In the genomic region with DNA sequence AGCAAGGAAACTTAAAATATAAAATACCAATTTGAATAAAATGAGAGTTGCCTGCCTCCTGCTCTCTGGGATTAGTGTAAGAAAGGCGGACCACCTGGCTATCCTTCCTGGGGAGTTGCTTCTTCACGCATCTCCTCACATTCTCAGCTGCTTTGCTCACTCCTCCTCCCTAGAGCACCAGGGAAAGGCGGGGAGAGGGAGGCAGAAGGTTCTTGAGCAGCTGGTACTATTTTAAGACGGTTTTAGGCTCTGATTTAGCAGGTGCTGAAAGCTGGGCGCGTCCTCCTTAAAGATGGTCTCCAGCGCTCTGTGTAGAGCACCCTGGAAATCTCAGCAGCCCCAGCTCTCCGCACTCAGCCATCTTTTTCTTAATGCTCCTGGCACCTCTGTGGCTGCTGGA, we compare ENCODE assay signal across 20 mouse cellular contexts. TPM values are rescaled to one million over a fixed set of nuclear protein-coding genes. Genes with fewer than 3 reads are reported as not detected.
A peak's percentile ranks its signal among the peaks of the same experiment; 100 is the strongest.
DNase-seq lines count a peak whose midpoint lies in the region; ATAC-seq and TF ChIP-seq lines count a peak whose summit lies in the region.
"Had no signal": no experiment of that assay in that cellular context is flagged by ENCODE, and none has a peak within 500 bp of the region (broad histone marks: within the 10 kb centered on the region; RNA-seq: fewer than 3 reads in every experiment).

No protein-coding gene starts in this region.

- H3K9ac ChIP-seq in limb, embryonic 14.5 days (ENCODE audit: low read depth, low read length, severe bottlenecking): no peak overlapping the region
- H3K9ac ChIP-seq in midbrain, embryonic 16.5 days (ENCODE audit: low read depth, low read length): no peak overlapping the region
- H3K9ac ChIP-seq in liver, embryonic 11.5 days (ENCODE audit: low read depth, low read length): no peak overlapping the region
- H3K9ac ChIP-seq: forebrain, embryonic 15.5 days; hindbrain, embryonic 12.5 days; intestine, embryonic 15.5 days; neural tube, embryonic 13.5 days had no signal

- no peak for DNase-seq in frontal cortex, postnatal 10 days (ENCODE audit: low spot score in 2 of 2)
- peak; percentile 4 for DNase-seq in limb, embryonic 14.5 days (ENCODE audit: low spot score)
- DNase-seq in limb, embryonic 10.5 days (ENCODE audit: low spot score): no peak
- peak; percentile 38 to 56 for DNase-seq in gastrocnemius, adult 8-10 months (ENCODE audit: low spot score in 2 of 2)
- peak; percentile 26 for DNase-seq in telencephalon, adult 2 months (ENCODE audit: low read depth, low spot score)
- no peak for DNase-seq in liver, embryonic 11.5 days (ENCODE audit: low spot score)
- DNase-seq: adrenal gland, postnatal 36 days; cerebellum, postnatal 10 days; liver; lung, adult 18-20 months; lung, postnatal 36 days; thymus, postnatal 36 days had no signal

- peak; percentile 70 for ATAC-seq in frontal cortex, adult (ENCODE audit: low TSS enrichment)
- ATAC-seq in limb, embryonic 14.5 days (ENCODE audit: low FRiP score, low read depth): peak; percentile 26; the same call in 1 of the 2 replicates
- ATAC-seq in midbrain, embryonic 16.5 days: no peak
- no peak for ATAC-seq in liver, embryonic 11.5 days (replicated peaks; ENCODE audit: low FRiP score)
- ATAC-seq: forebrain, embryonic 15.5 days; intestine, embryonic 15.5 days had no signal

- no peak overlapping the region for H3K4me2 ChIP-seq in limb, embryonic 14.5 days (replicated peaks; ENCODE audit: low read depth, low read length, severe bottlenecking)
- H3K4me2 ChIP-seq in midbrain, embryonic 16.5 days (ENCODE audit: low read length): no peak overlapping the region
- H3K4me2 ChIP-seq in liver, embryonic 11.5 days: no peak overlapping the region
- H3K4me2 ChIP-seq: forebrain, embryonic 15.5 days; hindbrain, embryonic 12.5 days; intestine, embryonic 15.5 days; neural tube, embryonic 13.5 days had no signal

- H3K36me3 ChIP-seq in limb, embryonic 14.5 days (ENCODE audit: control insufficient read depth, insufficient read depth, low read length): no peaks in the 10 kb centered on the region
- H3K36me3 ChIP-seq in limb, embryonic 10.5 days: no peaks in the 10 kb centered on the region
- no peaks in the 10 kb centered on the region for H3K36me3 ChIP-seq in midbrain, embryonic 16.5 days (ENCODE audit: control insufficient read depth, insufficient read depth, low read length)
- H3K36me3 ChIP-seq in liver, embryonic 11.5 days (ENCODE audit: control insufficient read depth, insufficient read depth, low read length): no peaks in the 10 kb centered on the region
- H3K36me3 ChIP-seq: forebrain, embryonic 15.5 days; hindbrain, embryonic 12.5 days; intestine, embryonic 15.5 days; midbrain, embryonic 10.5 days; neural tube, embryonic 13.5 days had no signal

- no peak overlapping the region for H3K27ac ChIP-seq in limb, embryonic 14.5 days (replicated peaks; ENCODE audit: low read depth, low read length)
- H3K27ac ChIP-seq in limb, embryonic 10.5 days: no peak overlapping the region
- no peak overlapping the region for H3K27ac ChIP-seq in midbrain, embryonic 16.5 days (ENCODE audit: low read length)
- no peak overlapping the region for H3K27ac ChIP-seq in liver, embryonic 11.5 days (ENCODE audit: low read depth, low read length)
- H3K27ac ChIP-seq: forebrain, embryonic 15.5 days; hindbrain, embryonic 12.5 days; intestine, embryonic 15.5 days; midbrain, embryonic 10.5 days; neural tube, embryonic 13.5 days had no signal

- TF ChIP-seq POLR2A in limb, embryonic 14.5 days (IDR thresholded peaks at IDR 0.05; ENCODE audit: borderline replicate concordance, extremely low read depth, insufficient read depth, insufficient read length): no peak

- WGBS in limb, embryonic 14.5 days: 60% methylated on average over 8 of the region's 8 CpGs
- WGBS in limb, embryonic 10.5 days: 69% methylated on average over 8 of the region's 8 CpGs
- WGBS in midbrain, embryonic 16.5 days: 65% methylated on average over 8 of the region's 8 CpGs
- WGBS in liver, embryonic 11.5 days: 59% methylated on average over 8 of the region's 8 CpGs

- no peaks in the 10 kb centered on the region for H3K9me3 ChIP-seq in limb, embryonic 14.5 days (ENCODE audit: control insufficient read depth, low read length)
- H3K9me3 ChIP-seq in limb, embryonic 10.5 days (replicated peaks): no peaks in the 10 kb centered on the region
- no peaks in the 10 kb centered on the region for H3K9me3 ChIP-seq in midbrain, embryonic 16.5 days (replicated peaks; ENCODE audit: control insufficient read depth, low read length, poor library complexity, severe bottlenecking)
- H3K9me3 ChIP-seq in liver, embryonic 11.5 days (ENCODE audit: control insufficient read depth, low read length): no peaks in the 10 kb centered on the region
- H3K9me3 ChIP-seq: forebrain, embryonic 15.5 days; hindbrain, embryonic 12.5 days; intestine, embryonic 15.5 days; midbrain, embryonic 10.5 days; neural tube, embryonic 13.5 days had no signal

- H3K27me3 ChIP-seq in limb, embryonic 14.5 days (ENCODE audit: control insufficient read depth, insufficient read depth, low read length): no peaks in the 10 kb centered on the region
- no peaks in the 10 kb centered on the region for H3K27me3 ChIP-seq in limb, embryonic 10.5 days (ENCODE audit: low read depth, poor library complexity, severe bottlenecking)
- H3K27me3 ChIP-seq in midbrain, embryonic 16.5 days (ENCODE audit: control insufficient read depth, insufficient read depth, low read depth, low read length): no peaks in the 10 kb centered on the region
- H3K27me3 ChIP-seq in liver, embryonic 11.5 days (replicated peaks; ENCODE audit: control insufficient read depth, insufficient read depth, low read length): no peaks in the 10 kb centered on the region
- H3K27me3 ChIP-seq: forebrain, embryonic 15.5 days; hindbrain, embryonic 12.5 days; intestine, embryonic 15.5 days; neural tube, embryonic 13.5 days had no signal

- H3K4me1 ChIP-seq in limb, embryonic 14.5 days (ENCODE audit: control insufficient read depth, insufficient read depth, low read length): no peaks in the 10 kb centered on the region
- no peaks in the 10 kb centered on the region for H3K4me1 ChIP-seq in limb, embryonic 10.5 days
- no peaks in the 10 kb centered on the region for H3K4me1 ChIP-seq in midbrain, embryonic 16.5 days (ENCODE audit: control insufficient read depth, insufficient read depth, low read length)
- H3K4me1 ChIP-seq in liver, embryonic 11.5 days (replicated peaks; ENCODE audit: control insufficient read depth, insufficient read depth, low read length): no peaks in the 10 kb centered on the region
- H3K4me1 ChIP-seq: forebrain, embryonic 15.5 days; hindbrain, embryonic 12.5 days; intestine, embryonic 15.5 days; midbrain, embryonic 10.5 days; neural tube, embryonic 13.5 days had no signal

- no peak overlapping the region for H3K4me3 ChIP-seq in limb, embryonic 14.5 days (replicated peaks; ENCODE audit: low read length)
- no peak overlapping the region for H3K4me3 ChIP-seq in limb, embryonic 10.5 days
- H3K4me3 ChIP-seq in midbrain, embryonic 16.5 days (ENCODE audit: low read depth, low read length): no peak overlapping the region
- no peak overlapping the region for H3K4me3 ChIP-seq in liver, embryonic 11.5 days (ENCODE audit: low read depth, low read length)
- H3K4me3 ChIP-seq: erythroblast, embryonic 14.5 days; forebrain, embryonic 15.5 days; hindbrain, embryonic 12.5 days; intestine, embryonic 15.5 days; midbrain, embryonic 10.5 days; neural tube, embryonic 13.5 days had no signal

RNA-seq across cellular contexts. Expression of a gene that starts 28.8 kb away (rescaled TPM):
- 51.4 and 80.4 TPM in 2 replicates for polyA plus RNA-seq in limb, embryonic 14.5 days (2012; rRNA removed)
- 62.9 and 63.5 TPM in 2 replicates for polyA plus RNA-seq in limb, embryonic 14.5 days (2014; fragmentation: Nextera tagmentation; extraction: Ambion mirVana)
- 56.1 and 60.7 TPM in 2 replicates for polyA plus RNA-seq in limb, embryonic 10.5 days (2016; fragmentation: Nextera tagmentation; extraction: Ambion mirVana)
- 100 to 1,000 TPM; 389 to 444 (median 413) TPM for total RNA-seq in gastrocnemius, adult 8-10 months (2022)
- 31.6 and 36.9 TPM in 2 replicates for polyA plus RNA-seq in midbrain, embryonic 16.5 days (2015; fragmentation: Nextera tagmentation; extraction: Ambion mirVana)
- 67.9 and 71.4 TPM in 2 replicates for polyA plus RNA-seq in liver, embryonic 11.5 days (2014; fragmentation: Nextera tagmentation; extraction: Ambion mirVana)

Comparison
In these comparisons a context has a peak if more than half of its experiments do, and no peak if none do; other contexts are left out.
1. DNase-seq: peak in limb, embryonic 14.5 days (single experiment), gastrocnemius, adult 8-10 months (2 of 2) and telencephalon, adult 2 months (single experiment); none in frontal cortex, postnatal 10 days (0 of 2), limb, embryonic 10.5 days (single experiment) and liver, embryonic 11.5 days (single experiment).
2. ATAC-seq: peak in frontal cortex, adult (single experiment) and limb, embryonic 14.5 days (single experiment); none in midbrain, embryonic 16.5 days (single experiment) and liver, embryonic 11.5 days (single experiment).